Mouse (Mus musculus) heart, embryonic 14.5 days (tissue): ENCODE data around the gene Olfr450. TPM values are rescaled to one million over a fixed set of nuclear protein-coding genes. Genes with fewer than 3 reads are reported as not detected.

Experiments
- ATAC-seq: fragments of 200-750 bp; cut with Nextera tagmentation; 2 replicates; pipeline ENCODE4 v1.8.0; 2017; ENCODE audit warnings: low read depth, moderate TSS enrichment; ENCODE audit not compliant: insufficient number of reproducible peaks, insufficient read depth, low FRiP score
- H3K27ac ChIP-seq, 2 experiments: fragments of 200-500 bp in 1 of 2; fragments of 300-500 bp in 1 of 2; sonication (generic) in 1 of 2; replicated peaks in 1 of 2; 2 replicates each; pipeline ENCODE4 v1.5.1; 2012 to 2014; ENCODE audit warnings: low read depth in 2 of 2, low read length in 2 of 2, control low read depth in 1 of 2, mild to moderate bottlenecking in 1 of 2, mixed read lengths in 1 of 2; ENCODE audit not compliant: control insufficient read depth in 1 of 2, insufficient read depth in 1 of 2
- H3K27me3 ChIP-seq: fragments of 300-500 bp; sonication (generic); 2 replicates; pipeline ENCODE4 v1.6.1; 2014; ENCODE audit warnings: mild to moderate bottlenecking, low read length, control low read depth; ENCODE audit not compliant: control insufficient read depth, insufficient read depth
- H3K36me3 ChIP-seq: fragments of 300-500 bp; sonication (generic); 2 replicates; pipeline ENCODE4 v1.6.1; 2014; ENCODE audit warnings: mild to moderate bottlenecking, control low read depth, low read length, mixed read lengths; ENCODE audit not compliant: control insufficient read depth, insufficient read depth
- H3K4me1 ChIP-seq, 2 experiments: fragments of 200-500 bp in 1 of 2; fragments of 300-500 bp in 1 of 2; sonication (generic) in 1 of 2; 2 replicates each; pipeline ENCODE4 v1.6.1; 2012 to 2014; ENCODE audit warnings: low read length in 2 of 2, control low read depth in 1 of 2, mixed read lengths in 1 of 2; ENCODE audit not compliant: control insufficient read depth in 2 of 2, insufficient read depth in 2 of 2
- H3K4me2 ChIP-seq: fragments of 300-500 bp; sonication (generic); 2 replicates; pipeline ENCODE4 v1.6.1; 2014; ENCODE audit warnings: mild to moderate bottlenecking, low read length
- H3K4me3 ChIP-seq, 2 experiments: fragments of 200-500 bp in 1 of 2; fragments of 300-500 bp in 1 of 2; sonication (generic) in 1 of 2; 2 replicates each; pipeline ENCODE4 v1.5.1; 2012 to 2014; ENCODE audit warnings: low read length in 2 of 2, mild to moderate bottlenecking in 2 of 2, control low read depth in 1 of 2, low read depth in 1 of 2, moderate library complexity in 1 of 2; ENCODE audit not compliant: control insufficient read depth in 1 of 2, insufficient read depth in 1 of 2
- H3K9ac ChIP-seq: fragments of 300-500 bp; sonication (generic); 2 replicates; pipeline ENCODE4 v1.6.1; 2014; ENCODE audit warnings: mild to moderate bottlenecking, low read length
- H3K9me3 ChIP-seq: fragments of 300-500 bp; sonication (generic); 2 replicates; pipeline ENCODE4 v1.6.1; 2016; ENCODE audit warnings: low read length, control low read depth; ENCODE audit not compliant: control insufficient read depth
- WGBS: fragments of 180-500 bp; shearing (Covaris S2); extraction: QIAGEN DNeasy Blood & Tissue Kit; methylation state at CpG from one replicate; pipeline ENCODE4 v1.1.7; 2014; 5-methylcytosine and 5-hydroxymethylcytosine counted together
- polyA plus RNA-seq: library from polyadenylated mRNA; unstranded; fragments of >200 nt; fragmentation: Nextera tagmentation; extraction: Ambion mirVana; gene quantifications from 2 replicates; pipeline ENCODE4 v1.2.1, GENCODE M21; 2014

Gene Olfr450
- polyA plus RNA-seq, 1 experiment from 2014 or later: not detected

- Histone ChIP-seq H3K4me3 (no peak overlapping the region), H3K9me3 (no peaks in the 10 kb centered on the region), H3K9ac (no peak overlapping the region), H3K27me3 (no peaks in the 10 kb centered on the region), H3K4me2 (no peak overlapping the region), H3K4me1 (no peaks in the 10 kb centered on the region), H3K36me3 (no peaks in the 10 kb centered on the region), H3K27ac (no peak overlapping the region)
- 10% methylated on average over 4 of the region's 4 CpGs for WGBS
- no peak for ATAC-seq
These were observed 48.6 kb downstream of the Olfr450 start for GRCm38 (mm10) chr6:42860222-42860819.

Other genes starting within 250 kb of the Olfr450 start
- gene Tcaf3, start 214.2 kb upstream of the Olfr450 start, polyA plus RNA-seq: 0.08 TPM in 1 of 2 replicates, not detected in the other
- gene Tcaf2, start 166.7 kb upstream of the Olfr450 start, polyA plus RNA-seq: 1.4 and 1.6 TPM in 2 replicates
- gene Tcaf1, start 101.9 kb upstream of the Olfr450 start, polyA plus RNA-seq: 50.9 and 52.2 TPM in 2 replicates
- gene Olfr453, start 72.6 kb upstream of the Olfr450 start, polyA plus RNA-seq: not detected in 2 replicates
- gene Olfr38, start 55.5 kb upstream of the Olfr450 start, polyA plus RNA-seq: not detected in 2 replicates
- gene Olfr452, start 26.8 kb upstream of the Olfr450 start, polyA plus RNA-seq: not detected in 2 replicates
- gene Olfr449, start 22.4 kb downstream of the Olfr450 start, polyA plus RNA-seq: not detected in 2 replicates
- gene Olfr448, start 78.5 kb downstream of the Olfr450 start, polyA plus RNA-seq: not detected in 2 replicates
- not detected in 2 replicates for gene Olfr447, start 96.9 kb downstream of the Olfr450 start, polyA plus RNA-seq
- gene Olfr446, start 109.4 kb downstream of the Olfr450 start, polyA plus RNA-seq: not detected in 2 replicates
- gene Olfr444, start 137.1 kb downstream of the Olfr450 start, polyA plus RNA-seq: not detected in 2 replicates